Mouse (Mus musculus): Measurements from ENCODE around the gene Snx27.

DNA sequence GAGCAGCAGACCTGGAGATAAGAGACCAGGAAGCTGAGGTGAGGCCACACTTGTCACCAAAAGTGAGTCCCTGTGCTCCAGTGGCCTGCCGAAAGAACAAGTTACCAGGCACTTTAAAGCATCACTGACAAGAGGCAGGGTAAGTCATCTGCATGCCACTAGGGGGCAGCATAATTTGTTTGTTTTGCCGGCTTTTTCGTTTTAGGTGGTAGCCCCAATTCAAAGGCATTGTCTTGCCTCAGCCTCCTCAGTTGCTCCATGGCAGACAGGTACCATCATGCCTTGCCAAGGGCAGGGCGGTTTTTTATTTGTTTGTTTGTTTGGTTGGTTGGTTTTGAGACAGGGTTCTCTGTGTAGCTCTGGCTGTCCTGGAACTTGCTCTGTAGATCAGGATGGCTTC lies 34.2 kb upstream of the Snx27 start:
- TF ChIP-seq CTCF (IDR thresholded peaks at IDR 0.05; ENCODE audit: control insufficient read depth, insufficient read depth, insufficient replicate concordance, low read depth, low read length), result peak; percentile 33; the same call in 1 of the 2 replicates
- TF ChIP-seq POLR2A (IDR thresholded peaks at IDR 0.05; ENCODE audit: control insufficient read depth, low read depth, low read length), result no peak

Measured in testis, adult 2 months (tissue).